Mouse (Mus musculus) testis, adult 2 months (tissue): ENCODE measurements around the gene Acsl1. TPM values are rescaled to one million over a fixed set of nuclear protein-coding genes. Genes with fewer than 3 reads are reported as not detected.

ENCODE experiments used
- H3K27ac ChIP-seq: fragments of 200-500 bp; 2 replicates; pipeline ENCODE4 v1.5.1; 2012; ENCODE audit warnings: low read depth, low read length; ENCODE audit not compliant: control insufficient read depth, insufficient read depth
- H3K27me3 ChIP-seq: fragments of 200-500 bp; 2 replicates; pipeline ENCODE4 v1.6.1; 2012; ENCODE audit warnings: mild to moderate bottlenecking, low read length, moderate library complexity; ENCODE audit not compliant: control insufficient read depth, insufficient read depth
- H3K36me3 ChIP-seq: fragments of 200-500 bp; 2 replicates; pipeline ENCODE4 v1.6.1; 2012; ENCODE audit warnings: mild to moderate bottlenecking, low read length; ENCODE audit not compliant: control insufficient read depth, insufficient read depth
- H3K4me1 ChIP-seq: fragments of 200-500 bp; 2 replicates; pipeline ENCODE4 v1.6.1; 2012; ENCODE audit warnings: low read length; ENCODE audit not compliant: control insufficient read depth, insufficient read depth
- H3K4me3 ChIP-seq: fragments of 200-500 bp; 2 replicates; pipeline ENCODE4 v1.5.1; 2012; ENCODE audit warnings: low read depth, mild to moderate bottlenecking, low read length, moderate library complexity, mixed read lengths; ENCODE audit not compliant: control insufficient read depth
- CTCF ChIP-seq: fragments of 200-500 bp; IDR thresholded peaks from 2 replicates; pipeline ENCODE4 v1.5.1; 2012; ENCODE audit warnings: low read depth, mild to moderate bottlenecking, inconsistent platforms, low read length, moderate library complexity; ENCODE audit not compliant: control insufficient read depth, insufficient read depth, insufficient replicate concordance
- POLR2A ChIP-seq: fragments of 200-500 bp; IDR thresholded peaks from 2 replicates; pipeline ENCODE4 v1.6.1; 2012; ENCODE audit warnings: low read depth, mild to moderate bottlenecking, inconsistent platforms, low read length, moderate library complexity; ENCODE audit not compliant: control insufficient read depth
- polyA plus RNA-seq: library from polyadenylated mRNA; depleted of rRNA; stranded (reverse); fragments of >200 nt; gene quantifications from 2 replicates; pipeline ENCODE4 v1.2.3, GENCODE M21; 2012

Gene Acsl1
- polyA plus RNA-seq, 1 experiment: 743 TPM

GRCm38 (mm10) chr8:46547245-46547644 is 76.4 kb downstream of the Acsl1 start:
- no peaks in the 10 kb centered on the region for H3K27me3 ChIP-seq
- H3K36me3 ChIP-seq: no peaks in the 10 kb centered on the region
- no peaks in the 10 kb centered on the region for H3K4me1 ChIP-seq
- H3K27ac ChIP-seq: no peak overlapping the region
- TF ChIP-seq POLR2A: no peak
- TF ChIP-seq CTCF: no peak
- no peak overlapping the region for H3K4me3 ChIP-seq

- TF ChIP-seq POLR2A: no peak
- Histone ChIP-seq H3K27ac (no peak overlapping the region), H3K27me3 (no peaks in the 10 kb centered on the region), H3K4me1 (peaks cover 4% of the 10 kb centered on the region), H3K36me3 (no peaks in the 10 kb centered on the region), H3K4me3 (no peak overlapping the region)
Measured at GRCm38 (mm10) chr8:46550058-46550457, 79.2 kb downstream of the Acsl1 start.

GRCm38 (mm10) chr8:46551029-46551428 is 80.2 kb downstream of the Acsl1 start:
- H3K4me1 ChIP-seq: peaks cover 4% of the 10 kb centered on the region
- no peak overlapping the region for H3K27ac ChIP-seq
- no peaks in the 10 kb centered on the region; the same call in 1 of the 2 replicates for H3K36me3 ChIP-seq
- no peak for TF ChIP-seq POLR2A
- no peak for TF ChIP-seq CTCF
- H3K4me3 ChIP-seq: no peak overlapping the region
- H3K27me3 ChIP-seq: no peaks in the 10 kb centered on the region

- peak within 1 kb of the TSS; percentile 93 for H3K4me3 ChIP-seq
- peaks cover 4% of the 10 kb centered on the region for H3K4me1 ChIP-seq
- TF ChIP-seq CTCF (no peak), POLR2A (peak; percentile 83)
- H3K36me3 ChIP-seq: no peaks in the 10 kb centered on the region; the same call in none of the 2 replicates
- H3K27ac ChIP-seq: peak within 1 kb of the TSS; percentile 90
- H3K27me3 ChIP-seq: no peaks in the 10 kb centered on the region
Measured at GRCm38 (mm10) chr8:46551615-46552440, 81.0 kb downstream of the Acsl1 start, which contains the start of gene Cenpu. Gene Cenpu (plus strand): TSS chr8:46552028.

GRCm38 (mm10) chr8:46552441-46552765 is 81.6 kb downstream of the Acsl1 start:
- Histone ChIP-seq H3K27me3 (no peaks in the 10 kb centered on the region), H3K4me1 (peaks cover 4% of the 10 kb centered on the region), H3K36me3 (no peaks in the 10 kb centered on the region; the same call in none of the 2 replicates), H3K4me3 (peak overlapping the region; percentile 93), H3K27ac (peak overlapping the region; percentile 62)
- no peak for TF ChIP-seq CTCF

- Histone ChIP-seq H3K27me3 (no peaks in the 10 kb centered on the region), H3K4me1 (no peaks in the 10 kb centered on the region), H3K4me3 (no peak overlapping the region), H3K36me3 (peaks cover 2% of the 10 kb centered on the region), H3K27ac (no peak overlapping the region)
- TF ChIP-seq CTCF (peak; percentile 63; the same call in 1 of the 2 replicates), POLR2A (no peak)
Measured at GRCm38 (mm10) chr8:46559428-46559827, 88.6 kb downstream of the Acsl1 start.

- TF ChIP-seq CTCF: no peak
- TF ChIP-seq POLR2A: no peak
- H3K27ac ChIP-seq: no peak overlapping the region
- no peaks in the 10 kb centered on the region for H3K4me1 ChIP-seq
- H3K4me3 ChIP-seq: no peak overlapping the region
- H3K36me3 ChIP-seq: peaks cover 3% of the 10 kb centered on the region
- H3K27me3 ChIP-seq: no peaks in the 10 kb centered on the region
Measured at GRCm38 (mm10) chr8:46562333-46562732, 91.5 kb downstream of the Acsl1 start.
